Mouse (Mus musculus): ENCODE data around the gene Vmn1r37. TPM values are rescaled to one million over a fixed set of nuclear protein-coding genes. Genes with fewer than 3 reads are reported as not detected.
"Not testable (repeated sequence)": the region's sequence is repeated elsewhere in the genome, so short reads cannot be mapped to it uniquely, and the experiment has no call there.

Gene Vmn1r37
- polyA plus RNA-seq (2014; fragmentation: Nextera tagmentation; extraction: Ambion mirVana), result not detected in 2 replicates

DNA sequence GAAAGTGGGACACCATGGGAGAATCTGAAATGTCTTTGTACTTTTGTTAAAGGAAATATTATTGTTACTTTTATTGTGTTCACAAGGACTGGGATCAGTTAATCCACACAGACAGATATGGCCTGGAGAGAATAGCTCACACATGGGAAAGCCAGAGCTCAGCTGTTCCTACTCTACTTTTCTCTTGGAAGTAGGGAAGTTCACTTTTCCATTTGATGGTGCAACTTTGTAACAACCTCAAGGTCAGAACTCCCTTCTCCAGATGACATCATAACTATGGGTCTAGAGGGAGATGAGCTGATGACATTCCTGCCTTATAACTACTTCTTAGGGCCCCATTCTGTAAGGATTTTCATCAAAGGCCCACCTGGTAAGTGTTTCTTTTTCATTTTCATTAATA lies at the start of gene Vmn1r37:
Gene Vmn1r37 (plus strand): TSS at position 301 of the 400 bp plus-strand sequence.
- ATAC-seq (ENCODE audit: low read depth); H3K4me2 ChIP-seq (ENCODE audit: low read depth, low read length); H3K9me3 ChIP-seq (ENCODE audit: control insufficient read depth, low read length); H3K4me3 ChIP-seq (ENCODE audit: low read depth, low read length); DNase-seq (ENCODE audit: low spot score); H3K27me3 ChIP-seq (replicated peaks; ENCODE audit: control insufficient read depth, insufficient read depth, low read length); H3K36me3 ChIP-seq (ENCODE audit: control insufficient read depth, insufficient read depth, low read length); H3K9ac ChIP-seq (ENCODE audit: low read depth, low read length); H3K4me1 ChIP-seq (ENCODE audit: control insufficient read depth, insufficient read depth, low read length); H3K27ac ChIP-seq (replicated peaks; ENCODE audit: low read depth, low read length): not testable (repeated sequence)

DNA sequence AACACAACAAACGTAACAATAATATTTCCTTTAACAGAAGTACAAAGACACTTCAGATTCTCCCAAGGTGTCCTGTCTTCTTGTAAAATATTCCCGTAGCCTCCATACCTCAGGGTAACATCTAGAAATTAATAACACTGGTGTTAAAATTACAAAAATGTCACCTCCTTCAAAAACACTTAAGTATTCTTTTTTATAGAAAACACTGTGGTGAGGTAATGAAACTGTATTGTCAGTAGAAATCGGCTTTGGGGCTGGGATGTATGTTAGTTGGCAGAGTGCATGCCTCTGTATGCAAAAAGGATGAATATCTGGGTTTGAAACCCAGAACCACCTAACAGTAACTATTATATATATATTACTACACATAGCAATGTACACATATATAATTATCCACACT lies 43.4 kb upstream of the Vmn1r37 start, which contains the start of gene Vmn1r35:
Gene Vmn1r35 (minus strand): TSS at position 101 of the 400 bp plus-strand sequence.
- Histone ChIP-seq H3K4me1 (ENCODE audit: control insufficient read depth, insufficient read depth, low read length) (no peaks in the 10 kb centered on the region), H3K27me3 (replicated peaks; ENCODE audit: control insufficient read depth, insufficient read depth, low read length) (no peaks in the 10 kb centered on the region), H3K4me2 (ENCODE audit: low read depth, low read length) (no peak within 1 kb of the TSS), H3K9ac (ENCODE audit: low read depth, low read length) (no peak within 1 kb of the TSS), H3K4me3 (ENCODE audit: low read depth, low read length) (no peak within 1 kb of the TSS), H3K36me3 (ENCODE audit: control insufficient read depth, insufficient read depth, low read length) (no peaks in the 10 kb centered on the region), H3K9me3 (ENCODE audit: control insufficient read depth, low read length) (no peaks in the 10 kb centered on the region), H3K27ac (replicated peaks; ENCODE audit: low read depth, low read length) (no peak within 1 kb of the TSS)
- DNase-seq (ENCODE audit: low spot score) (no peak), ATAC-seq (ENCODE audit: low read depth) (no peak)
- WGBS, result 68% methylated on average over 3 of the region's 3 CpGs

DNA sequence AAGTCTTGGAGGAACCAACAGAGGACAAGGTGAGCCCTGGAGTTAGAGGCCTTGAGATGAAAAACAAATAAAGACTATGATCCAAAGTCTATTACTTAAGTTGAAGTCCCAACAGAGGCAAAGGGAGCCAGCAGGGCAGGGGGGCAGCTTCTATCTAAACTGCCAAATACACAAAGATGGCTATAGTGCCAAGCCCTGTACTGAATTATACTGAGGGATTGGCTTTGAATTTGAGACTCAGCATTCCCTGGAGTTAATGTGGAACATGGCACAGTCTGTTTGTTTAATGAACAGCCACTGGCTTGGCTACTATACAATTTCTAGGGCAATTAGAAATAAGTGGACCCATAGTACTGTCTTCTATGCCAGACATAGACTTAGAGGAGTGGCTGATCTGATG lies 20.3 kb upstream of the Vmn1r37 start:
- Histone ChIP-seq H3K36me3 (ENCODE audit: control insufficient read depth, insufficient read depth, low read length) (no peaks in the 10 kb centered on the region), H3K9me3 (ENCODE audit: control insufficient read depth, low read length) (no peaks in the 10 kb centered on the region), H3K4me3 (ENCODE audit: low read depth, low read length) (no peak overlapping the region), H3K27me3 (replicated peaks; ENCODE audit: control insufficient read depth, insufficient read depth, low read length) (no peaks in the 10 kb centered on the region), H3K4me1 (ENCODE audit: control insufficient read depth, insufficient read depth, low read length) (no peaks in the 10 kb centered on the region), H3K27ac (replicated peaks; ENCODE audit: low read depth, low read length) (no peak overlapping the region), H3K9ac (ENCODE audit: low read depth, low read length) (no peak overlapping the region), H3K4me2 (ENCODE audit: low read depth, low read length) (no peak overlapping the region)
- ATAC-seq (ENCODE audit: low read depth) (no peak), DNase-seq (ENCODE audit: low spot score) (no peak)

DNA sequence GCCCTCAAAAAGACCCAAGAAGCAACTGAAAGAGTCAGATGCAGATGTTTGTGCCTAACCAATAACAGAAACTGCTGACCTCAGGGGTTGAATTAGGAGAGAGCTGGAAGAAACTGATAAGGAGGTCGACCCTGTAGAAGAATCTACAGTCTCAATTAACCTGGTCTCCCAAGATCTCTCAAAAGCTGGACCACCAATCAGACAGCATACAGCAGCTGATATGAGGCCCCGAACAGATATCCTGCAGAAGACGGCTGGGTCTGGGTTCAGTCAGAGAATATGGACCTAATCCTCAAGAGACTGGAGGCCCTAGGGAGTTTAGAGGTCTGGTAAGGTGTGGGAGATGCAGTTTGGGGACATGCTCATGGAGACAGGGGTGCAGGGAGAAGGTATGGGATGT lies 15.3 kb upstream of the Vmn1r37 start:
- no peaks in the 10 kb centered on the region for H3K27me3 ChIP-seq (replicated peaks; ENCODE audit: control insufficient read depth, insufficient read depth, low read length)
- no peak overlapping the region for H3K9ac ChIP-seq (ENCODE audit: low read depth, low read length)
- no peak overlapping the region for H3K4me3 ChIP-seq (ENCODE audit: low read depth, low read length)
- no peak overlapping the region for H3K4me2 ChIP-seq (ENCODE audit: low read depth, low read length)
- H3K27ac ChIP-seq (replicated peaks; ENCODE audit: low read depth, low read length), result no peak overlapping the region
- no peaks in the 10 kb centered on the region for H3K9me3 ChIP-seq (ENCODE audit: control insufficient read depth, low read length)
- H3K36me3 ChIP-seq (ENCODE audit: control insufficient read depth, insufficient read depth, low read length), result no peaks in the 10 kb centered on the region
- H3K4me1 ChIP-seq (ENCODE audit: control insufficient read depth, insufficient read depth, low read length), result no peaks in the 10 kb centered on the region
- no peak for DNase-seq (ENCODE audit: low spot score)
- 94% methylated on average over 3 of the region's 3 CpGs for WGBS
- ATAC-seq (ENCODE audit: low read depth), result no peak

DNA sequence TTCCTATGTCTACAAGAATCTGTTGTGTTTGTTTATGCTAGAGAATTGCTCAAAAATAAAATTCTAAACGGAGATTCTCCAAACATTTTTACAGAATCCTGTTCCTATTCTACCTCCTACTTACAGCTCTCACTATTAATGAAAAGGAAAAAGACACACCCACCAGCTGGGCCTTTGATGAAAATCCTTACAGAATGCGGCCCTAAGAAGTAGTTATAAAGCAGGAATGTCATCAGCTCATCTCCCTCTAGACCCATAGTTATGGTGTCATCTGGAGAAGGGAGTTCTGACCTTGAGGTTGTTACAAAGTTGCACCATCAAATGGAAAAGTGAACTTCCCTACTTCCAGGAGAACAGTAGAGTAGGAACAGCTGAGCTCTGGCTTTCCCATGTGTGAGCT lies 10.1 kb upstream of the Vmn1r37 start, which contains the start of gene Vmn1r36:
Gene Vmn1r36 (minus strand): TSS at position 101 of the 400 bp plus-strand sequence.
- H3K27ac ChIP-seq (replicated peaks; ENCODE audit: low read depth, low read length); H3K4me3 ChIP-seq (ENCODE audit: low read depth, low read length); H3K9me3 ChIP-seq (ENCODE audit: control insufficient read depth, low read length); H3K9ac ChIP-seq (ENCODE audit: low read depth, low read length); H3K36me3 ChIP-seq (ENCODE audit: control insufficient read depth, insufficient read depth, low read length); H3K4me2 ChIP-seq (ENCODE audit: low read depth, low read length); H3K4me1 ChIP-seq (ENCODE audit: control insufficient read depth, insufficient read depth, low read length); ATAC-seq (ENCODE audit: low read depth); H3K27me3 ChIP-seq (replicated peaks; ENCODE audit: control insufficient read depth, insufficient read depth, low read length); DNase-seq (ENCODE audit: low spot score): not testable (repeated sequence)
- WGBS, result 53% methylated on average over 2 of the region's 2 CpGs

DNA sequence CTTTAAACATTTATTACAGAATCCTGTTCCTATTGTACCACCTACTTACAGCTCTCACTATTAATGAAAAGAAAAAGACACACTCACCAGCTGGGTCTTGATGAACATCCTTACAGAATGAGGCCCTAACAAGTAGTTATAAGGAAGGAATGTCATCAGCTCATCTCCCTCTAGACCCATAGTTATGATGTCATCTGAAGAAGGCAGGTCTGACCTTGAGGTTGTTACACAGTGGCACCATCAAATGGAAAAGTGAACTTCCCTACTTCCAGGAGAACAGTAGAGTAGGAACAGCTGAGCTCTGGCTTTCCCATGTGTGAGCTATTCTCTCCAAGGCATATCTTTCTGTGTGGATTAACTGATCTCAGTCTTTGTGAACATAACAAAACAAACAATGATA lies 53.3 kb downstream of the Vmn1r37 start, which contains the start of gene Vmn1r38:
Gene Vmn1r38 (minus strand): TSS at position 101 of the 400 bp plus-strand sequence.
- ATAC-seq (ENCODE audit: low read depth); H3K27ac ChIP-seq (replicated peaks; ENCODE audit: low read depth, low read length); H3K27me3 ChIP-seq (replicated peaks; ENCODE audit: control insufficient read depth, insufficient read depth, low read length); DNase-seq (ENCODE audit: low spot score); H3K9me3 ChIP-seq (ENCODE audit: control insufficient read depth, low read length); H3K36me3 ChIP-seq (ENCODE audit: control insufficient read depth, insufficient read depth, low read length); H3K4me2 ChIP-seq (ENCODE audit: low read depth, low read length); H3K4me1 ChIP-seq (ENCODE audit: control insufficient read depth, insufficient read depth, low read length); H3K9ac ChIP-seq (ENCODE audit: low read depth, low read length); H3K4me3 ChIP-seq (ENCODE audit: low read depth, low read length): not testable (repeated sequence)

Other genes starting within 250 kb of the Vmn1r37 start
- 69.6 and 76.1 TPM in 2 replicates for gene Mad2l1, start 194.0 kb upstream of the Vmn1r37 start, polyA plus RNA-seq (2014; fragmentation: Nextera tagmentation; extraction: Ambion mirVana)
- 0.10 TPM in 1 of 2 replicates, not detected in the other for gene Vmn1r32, start 169.3 kb upstream of the Vmn1r37 start, polyA plus RNA-seq (2014; fragmentation: Nextera tagmentation; extraction: Ambion mirVana)
- gene Vmn1r33, start 111.1 kb upstream of the Vmn1r37 start, polyA plus RNA-seq (2014; fragmentation: Nextera tagmentation; extraction: Ambion mirVana), result 0.17 TPM in 1 of 2 replicates, not detected in the other
- not detected in 2 replicates for gene Vmn1r34, start 85.5 kb upstream of the Vmn1r37 start, polyA plus RNA-seq (2014; fragmentation: Nextera tagmentation; extraction: Ambion mirVana)
- not detected in 2 replicates for gene Vmn1r35, start 43.5 kb upstream of the Vmn1r37 start, polyA plus RNA-seq (2014; fragmentation: Nextera tagmentation; extraction: Ambion mirVana)
- gene Vmn1r36, start 10.2 kb upstream of the Vmn1r37 start, polyA plus RNA-seq (2014; fragmentation: Nextera tagmentation; extraction: Ambion mirVana), result not detected in 2 replicates
- not detected in 2 replicates for gene Vmn1r38, start 53.2 kb downstream of the Vmn1r37 start, polyA plus RNA-seq (2014; fragmentation: Nextera tagmentation; extraction: Ambion mirVana)
- not detected in 2 replicates for gene Vmn1r39, start 81.2 kb downstream of the Vmn1r37 start, polyA plus RNA-seq (2014; fragmentation: Nextera tagmentation; extraction: Ambion mirVana)
- gene Gng12, start 167.0 kb downstream of the Vmn1r37 start, polyA plus RNA-seq (2014; fragmentation: Nextera tagmentation; extraction: Ambion mirVana), result 91.8 and 99.9 TPM in 2 replicates

Measured in embryonic facial prominence, embryonic 14.5 days (tissue).